Mouse (Mus musculus) lung, embryonic 16.5 days (tissue): ENCODE results near the gene Psmd12. TPM values are rescaled to one million over a fixed set of nuclear protein-coding genes. Genes with fewer than 3 reads are reported as not detected.
A peak's percentile ranks its signal among the peaks of the same experiment; 100 is the strongest.

Experiments used
- ATAC-seq: fragments of 200-750 bp; cut with Nextera tagmentation; 2 replicates; pipeline ENCODE4 v1.8.0; 2017; ENCODE audit warnings: low read depth, mild to moderate bottlenecking, moderate library complexity
- H3K27ac ChIP-seq: fragments of 300-500 bp; sonication (generic); 2 replicates; pipeline ENCODE4 v1.5.1; 2014; ENCODE audit warnings: mild to moderate bottlenecking, control low read depth, low read length
- H3K27me3 ChIP-seq: fragments of 300-500 bp; sonication (generic); 2 replicates; pipeline ENCODE4 v1.6.1; 2014; ENCODE audit warnings: low read depth, low read length, mixed read lengths; ENCODE audit not compliant: control insufficient read depth, insufficient read depth
- H3K36me3 ChIP-seq: fragments of 300-500 bp; sonication (generic); 2 replicates; pipeline ENCODE4 v1.6.1; 2014; ENCODE audit warnings: low read length; ENCODE audit not compliant: control insufficient read depth, insufficient read depth
- H3K4me1 ChIP-seq: fragments of 300-500 bp; sonication (generic); replicated peaks from 2 replicates; pipeline ENCODE4 v1.6.1; 2014; ENCODE audit warnings: low read length, mixed read lengths; ENCODE audit not compliant: control insufficient read depth, insufficient read depth
- H3K4me2 ChIP-seq: fragments of 300-500 bp; sonication (generic); 2 replicates; pipeline ENCODE4 v1.6.1; 2014; ENCODE audit warnings: low read depth, low read length, control low read depth
- H3K4me3 ChIP-seq: fragments of 300-500 bp; sonication (generic); 2 replicates; pipeline ENCODE4 v1.5.1; 2014; ENCODE audit warnings: mild to moderate bottlenecking, low read length, control low read depth
- H3K9ac ChIP-seq: fragments of 300-500 bp; sonication (generic); 2 replicates; pipeline ENCODE4 v1.6.1; 2014; ENCODE audit warnings: low read length, control low read depth
- H3K9me3 ChIP-seq: fragments of 300-500 bp; sonication (generic); 2 replicates; pipeline ENCODE4 v1.6.1; 2016; ENCODE audit warnings: low read length; ENCODE audit not compliant: control insufficient read depth
- WGBS: fragments of 180-500 bp; shearing (Covaris S2); extraction: QIAGEN DNeasy Blood & Tissue Kit; methylation state at CpG from one replicate; pipeline ENCODE4 v1.1.7; 2014; 5-methylcytosine and 5-hydroxymethylcytosine counted together
- polyA plus RNA-seq: library from polyadenylated mRNA; unstranded; fragments of >200 nt; fragmentation: Nextera tagmentation; extraction: Ambion mirVana; gene quantifications from 2 replicates; pipeline ENCODE4 v1.2.1, GENCODE M21; 2015

Psmd12 gene
- polyA plus RNA-seq, 1 experiment from 2014 or later = 157 TPM

DNA sequence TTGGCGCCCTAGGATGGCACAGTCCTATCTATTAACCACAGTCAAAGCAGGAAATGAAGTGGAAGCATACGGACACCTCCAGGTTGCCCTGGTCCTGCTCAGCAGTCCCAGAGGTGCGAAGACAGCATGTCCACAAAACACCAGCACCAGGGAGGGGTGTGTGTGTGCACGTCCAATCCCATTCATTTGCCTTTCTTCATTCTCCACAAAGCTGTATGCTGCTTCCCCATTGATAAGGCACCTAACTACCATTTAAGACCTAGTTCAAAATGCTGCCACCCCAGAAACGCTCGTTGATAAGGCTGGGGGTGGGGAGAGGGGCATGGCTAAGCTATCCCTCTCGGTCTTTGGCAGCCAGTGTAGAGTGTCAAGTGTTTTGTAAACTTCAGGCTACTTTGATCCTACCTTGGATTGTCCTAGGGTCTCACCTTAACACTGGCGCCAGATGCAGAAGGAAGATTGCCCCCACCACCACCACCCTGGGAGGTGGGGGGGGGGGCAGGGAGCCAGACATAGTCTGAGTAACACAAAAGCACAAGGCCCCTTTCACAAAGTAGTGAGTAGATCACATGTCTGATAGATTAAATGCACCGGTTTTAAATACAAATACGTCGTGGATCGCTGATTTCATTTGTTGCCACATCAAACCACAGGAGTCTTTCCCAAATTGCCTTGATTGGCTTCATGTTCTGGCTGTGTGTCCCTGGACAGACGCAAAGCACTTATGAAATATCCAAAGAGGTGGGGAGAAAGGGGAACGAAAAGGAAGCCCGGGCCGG, 10.8 kb upstream of the Psmd12 start:
- no peak for ATAC-seq
- Histone ChIP-seq H3K27me3 (no peaks in the 10 kb centered on the region), H3K4me1 (peaks cover 31% of the 10 kb centered on the region), H3K27ac (peak overlapping the region; percentile 96), H3K9ac (peak overlapping the region; percentile 90), H3K4me2 (peak overlapping the region; percentile 94), H3K4me3 (peak overlapping the region; percentile 91), H3K36me3 (no peaks in the 10 kb centered on the region), H3K9me3 (no peaks in the 10 kb centered on the region)
- 17% methylated on average over 16 of the region's 16 CpGs for WGBS

DNA sequence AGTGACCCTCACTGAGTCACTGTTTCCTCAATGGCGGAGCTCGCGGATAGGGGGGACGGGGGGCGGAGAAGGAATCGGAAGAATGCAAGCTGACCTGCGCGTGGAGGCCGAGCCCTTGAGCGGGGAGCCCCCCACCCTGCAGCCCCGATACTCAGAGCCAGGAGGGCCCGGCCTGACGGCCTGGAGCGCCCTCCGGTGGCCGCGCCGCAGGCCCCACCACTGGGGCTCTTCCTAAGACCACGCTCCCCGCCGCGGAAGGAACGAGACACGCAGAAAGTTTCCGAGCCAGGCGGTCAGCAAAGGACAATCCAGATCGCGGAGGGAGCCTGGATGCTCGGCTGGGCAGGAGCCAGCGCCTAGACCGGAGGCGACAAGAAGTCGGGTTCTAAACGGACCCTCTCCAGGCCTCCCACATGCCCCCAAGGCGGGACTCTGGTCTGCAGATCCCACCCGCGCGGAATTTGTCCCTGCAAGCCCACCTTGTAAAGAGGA, 10.2 kb upstream of the Psmd12 start:
- ATAC-seq = peak; percentile 86
- H3K27ac ChIP-seq = peak overlapping the region; percentile 96
- peak overlapping the region; percentile 94 for H3K4me2 ChIP-seq
- peak overlapping the region; percentile 91 for H3K4me3 ChIP-seq
- H3K9ac ChIP-seq = peak overlapping the region; percentile 90
- H3K36me3 ChIP-seq = no peaks in the 10 kb centered on the region
- no peaks in the 10 kb centered on the region for H3K9me3 ChIP-seq
- under 1% methylated on average over 35 of the region's 38 CpGs for WGBS
- H3K27me3 ChIP-seq = no peaks in the 10 kb centered on the region
- peaks cover 31% of the 10 kb centered on the region for H3K4me1 ChIP-seq

DNA sequence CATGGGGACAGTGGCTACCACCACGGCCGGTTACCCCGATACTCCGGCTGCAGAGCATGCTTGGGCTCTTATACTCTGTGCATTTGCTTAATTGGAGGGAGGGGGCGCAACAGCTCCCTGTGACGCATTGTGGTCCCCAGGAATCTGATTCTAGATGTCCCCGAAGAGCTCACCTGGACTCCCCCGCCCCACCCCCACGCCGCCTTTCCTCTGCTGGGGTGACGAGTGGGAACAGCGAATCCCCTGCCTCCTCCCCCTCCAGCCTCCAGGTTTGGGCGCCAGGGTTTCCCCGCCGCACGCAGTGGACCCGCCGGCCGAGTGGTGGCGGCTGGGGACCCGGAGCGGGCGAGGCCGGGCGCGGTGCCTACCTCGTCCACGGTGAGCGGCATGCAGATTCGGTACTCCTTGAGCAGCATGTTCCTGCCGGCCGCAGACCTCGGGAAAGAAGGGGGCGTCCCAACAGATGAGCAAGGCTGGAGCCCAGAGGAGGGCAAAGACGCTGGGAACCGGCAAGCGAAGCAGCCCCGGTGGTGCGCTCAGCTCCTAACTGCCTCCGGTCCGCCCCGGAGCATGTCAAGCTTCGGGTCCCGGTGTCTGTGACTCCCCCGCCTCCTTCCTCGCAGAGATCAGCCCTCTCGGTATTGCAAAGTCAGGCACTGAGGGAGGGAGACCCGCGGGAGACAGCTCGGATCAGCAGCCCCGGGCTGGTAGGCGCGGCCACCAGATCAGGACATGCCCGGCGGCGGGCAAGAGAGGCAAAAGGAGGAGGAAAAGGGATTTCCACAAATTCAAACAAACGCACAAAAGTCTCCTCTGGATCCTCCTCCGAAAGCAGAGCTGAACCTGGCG, 9.5 kb upstream of the Psmd12 start:
- WGBS = under 1% methylated on average over 57 of the region's 59 CpGs
- H3K4me2 ChIP-seq = peak overlapping the region; percentile 94

DNA sequence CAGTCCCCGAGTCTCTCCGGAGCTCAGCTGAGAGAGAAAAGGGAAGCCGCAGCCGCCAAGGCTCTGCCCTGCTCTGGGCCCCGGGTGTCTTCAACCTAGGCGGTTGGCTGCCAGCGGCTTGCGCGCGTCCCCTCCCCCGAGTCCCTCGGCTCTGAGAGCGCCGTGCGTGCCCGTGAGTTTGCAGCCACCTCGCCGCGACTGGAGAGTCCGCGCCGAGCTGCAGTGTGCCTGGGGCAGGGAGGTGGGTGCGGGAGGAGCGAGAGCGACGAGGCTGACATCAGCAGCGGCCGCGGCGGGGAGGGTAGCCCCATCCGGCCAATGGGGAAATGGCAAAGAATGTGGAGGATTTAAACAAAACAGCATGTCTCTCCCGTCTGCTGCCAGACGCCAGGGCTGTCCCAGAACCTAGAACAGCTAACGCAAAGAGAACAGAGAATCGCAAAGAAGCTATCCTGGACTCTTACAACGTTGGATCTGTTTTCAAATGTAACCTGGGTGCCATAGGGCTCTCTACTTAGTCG, 8.7 kb upstream of the Psmd12 start, which contains the start of gene Pitpnc1:
TSS of gene Pitpnc1 (minus strand) at position 179 of the 521 bp plus-strand sequence.
- WGBS = 0% methylated on average over 37 of the region's 37 CpGs
- peak within 1 kb of the TSS; percentile 91 for H3K4me3 ChIP-seq
- no peaks in the 10 kb centered on the region for H3K27me3 ChIP-seq
- H3K4me2 ChIP-seq = peak within 1 kb of the TSS; percentile 94
- H3K9me3 ChIP-seq = no peaks in the 10 kb centered on the region
- peaks cover 31% of the 10 kb centered on the region for H3K4me1 ChIP-seq
- peak within 1 kb of the TSS; percentile 90 for H3K9ac ChIP-seq
- H3K36me3 ChIP-seq = no peaks in the 10 kb centered on the region
- ATAC-seq = peak; percentile 87
- peak within 1 kb of the TSS; percentile 96 for H3K27ac ChIP-seq

More for the DNA sequence above, 9.5 kb upstream of the Psmd12 start:
- ATAC-seq = peak; percentile 52
- H3K36me3 ChIP-seq = no peaks in the 10 kb centered on the region
- H3K4me3 ChIP-seq = peak overlapping the region; percentile 91
- peak overlapping the region; percentile 96 for H3K27ac ChIP-seq
- H3K9me3 ChIP-seq = no peaks in the 10 kb centered on the region
- H3K27me3 ChIP-seq = no peaks in the 10 kb centered on the region
- peak overlapping the region; percentile 90 for H3K9ac ChIP-seq
- peaks cover 31% of the 10 kb centered on the region for H3K4me1 ChIP-seq

DNA sequence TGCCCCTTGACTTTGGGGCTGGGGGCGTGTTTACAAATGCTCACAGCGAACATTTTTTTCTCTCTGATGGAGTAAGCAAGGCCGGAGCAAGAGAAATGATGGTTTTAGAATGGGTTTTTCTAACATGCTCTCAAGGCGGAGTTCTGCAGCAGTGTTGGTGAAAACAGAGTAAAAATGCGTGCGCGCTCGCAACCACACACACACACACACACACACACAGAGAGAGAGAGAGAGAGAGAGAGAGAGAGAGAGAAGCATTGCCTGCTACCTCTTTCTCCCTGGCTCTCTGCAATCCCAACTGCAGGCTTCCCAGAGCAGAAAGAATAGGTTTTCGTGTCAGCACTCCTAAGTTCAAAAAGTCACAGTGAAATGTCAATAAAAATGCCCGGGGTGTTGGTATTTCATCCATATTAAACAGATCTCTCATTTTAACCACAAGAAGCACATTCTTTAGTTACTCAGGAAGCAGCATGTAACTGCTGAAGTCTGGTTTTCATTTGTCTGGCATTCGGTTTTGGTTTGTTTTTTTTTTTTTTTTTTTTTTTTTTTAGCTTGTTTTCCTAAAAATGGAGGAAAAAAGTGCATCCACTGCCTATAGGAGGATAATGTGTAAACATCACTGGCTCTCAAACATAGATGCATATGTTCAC, 8.1 kb upstream of the Psmd12 start:
- Histone ChIP-seq H3K9me3 (no peaks in the 10 kb centered on the region), H3K4me1 (peaks cover 28% of the 10 kb centered on the region), H3K27ac (peak overlapping the region; percentile 96), H3K27me3 (no peaks in the 10 kb centered on the region), H3K4me2 (peak overlapping the region; percentile 94), H3K9ac (peak overlapping the region; percentile 90), H3K4me3 (peak overlapping the region; percentile 91), H3K36me3 (no peaks in the 10 kb centered on the region)
- no peak for ATAC-seq
- 2% methylated on average over 11 of the region's 11 CpGs for WGBS

DNA sequence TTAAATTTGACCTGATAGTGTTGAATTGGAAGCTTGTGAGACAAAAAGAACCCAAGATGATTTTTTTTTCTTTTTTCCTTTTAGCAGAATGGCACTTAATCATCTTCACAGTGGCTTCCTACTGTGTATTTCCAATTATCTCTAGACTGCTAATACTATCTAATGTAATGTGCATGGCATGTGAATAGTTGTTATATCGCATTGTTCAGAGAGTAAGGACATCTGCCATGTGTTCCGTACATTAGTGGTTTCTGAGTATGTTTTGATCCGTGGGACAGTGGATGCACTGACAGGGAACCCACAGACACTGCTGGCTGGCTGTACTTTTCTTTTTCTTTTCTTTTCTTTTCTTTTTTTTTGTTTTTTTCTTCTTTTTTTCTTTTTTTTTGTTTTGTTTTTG, 7.0 kb upstream of the Psmd12 start:
- H3K9ac ChIP-seq = no peak overlapping the region
- no peaks in the 10 kb centered on the region for H3K36me3 ChIP-seq
- 90% methylated on average over 3 of the region's 3 CpGs for WGBS
- H3K4me2 ChIP-seq = no peak overlapping the region
- no peak for ATAC-seq
- H3K4me1 ChIP-seq = peaks cover 17% of the 10 kb centered on the region
- H3K27me3 ChIP-seq = no peaks in the 10 kb centered on the region
- no peaks in the 10 kb centered on the region for H3K9me3 ChIP-seq
- no peak overlapping the region for H3K27ac ChIP-seq
- H3K4me3 ChIP-seq = no peak overlapping the region

DNA sequence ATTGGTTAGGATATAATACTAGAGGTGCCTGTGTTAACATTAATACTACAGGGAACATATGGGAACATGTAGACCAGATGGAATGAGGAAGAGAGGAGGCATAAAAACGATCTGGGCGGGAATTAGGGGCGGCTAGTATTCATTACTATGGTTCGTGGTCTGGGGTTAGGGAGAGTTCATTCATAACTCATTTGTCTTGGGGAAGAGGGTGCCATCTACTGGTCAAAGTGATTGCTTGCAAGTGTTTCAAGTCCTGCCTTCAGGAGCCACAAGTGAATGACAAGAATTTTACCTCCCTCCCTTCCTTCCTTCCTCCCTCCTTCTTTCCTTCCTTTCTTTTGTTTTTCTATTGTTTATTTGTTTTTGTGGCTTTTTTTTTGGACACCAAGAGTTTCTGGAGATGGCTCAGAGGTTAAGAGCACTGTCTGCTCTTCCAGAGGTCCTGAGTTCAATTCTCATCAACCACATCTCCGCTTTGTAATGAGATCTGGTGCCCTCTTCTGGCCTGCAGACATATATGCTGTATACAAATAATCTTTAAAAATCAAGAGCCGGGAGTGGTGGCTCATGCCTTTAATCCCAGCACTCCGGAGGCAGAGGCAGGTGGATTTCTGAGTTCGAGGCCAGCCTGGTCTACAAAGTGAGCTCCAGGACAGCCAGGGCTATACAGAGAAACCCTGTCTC, 6.0 kb upstream of the Psmd12 start:
- ATAC-seq = no peak

DNA sequence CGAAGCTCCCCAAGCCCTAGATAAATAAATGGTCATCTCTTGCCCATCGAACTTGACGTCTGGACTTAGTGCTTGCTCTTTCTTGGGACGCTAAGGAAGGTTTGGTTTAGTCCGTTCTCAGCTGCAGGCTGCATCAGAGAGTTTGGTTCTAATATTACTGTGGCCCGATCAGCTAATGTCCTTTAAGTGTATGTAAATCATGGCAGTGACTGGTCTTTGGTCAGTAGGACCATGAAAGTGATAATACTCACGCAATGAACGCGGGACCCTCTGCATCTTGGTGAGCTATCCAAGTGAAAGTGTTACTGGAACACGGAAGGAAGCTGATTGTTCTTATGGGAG, 549 bp downstream of the Psmd12 start:
- ATAC-seq = no peak
- H3K36me3 ChIP-seq = no peaks in the 10 kb centered on the region

More for the DNA sequence above, 6.0 kb upstream of the Psmd12 start:
- 24% methylated on average over 8 of the region's 8 CpGs for WGBS
- H3K36me3 ChIP-seq = no peaks in the 10 kb centered on the region
- H3K9me3 ChIP-seq = no peaks in the 10 kb centered on the region
- H3K4me2 ChIP-seq = no peak overlapping the region
- peaks cover 12% of the 10 kb centered on the region for H3K4me1 ChIP-seq
- no peak overlapping the region for H3K27ac ChIP-seq
- H3K27me3 ChIP-seq = no peaks in the 10 kb centered on the region
- H3K4me3 ChIP-seq = no peak overlapping the region
- no peak overlapping the region for H3K9ac ChIP-seq

More for the DNA sequence above, 549 bp downstream of the Psmd12 start:
- H3K9me3 ChIP-seq = no peaks in the 10 kb centered on the region
- peak overlapping the region; percentile 79 for H3K4me3 ChIP-seq
- H3K27ac ChIP-seq = peak overlapping the region; percentile 79
- H3K27me3 ChIP-seq = no peaks in the 10 kb centered on the region
- H3K9ac ChIP-seq = peak overlapping the region; percentile 94
- H3K4me2 ChIP-seq = peak overlapping the region; percentile 81
- WGBS = under 1% methylated on average over 10 of the region's 10 CpGs
- peaks cover 16% of the 10 kb centered on the region for H3K4me1 ChIP-seq
